Mouse (Mus musculus) lung, adult 2 months (tissue): ENCODE measurements around the gene Gpr55. TPM values are rescaled to one million over a fixed set of nuclear protein-coding genes. Genes with fewer than 3 reads are reported as not detected.

Experiments
- DNase-seq: peaks from one replicate; pipeline ENCODE4 v3.0.0; 2022
- H3K4me1 ChIP-seq: fragments of 200-500 bp; 2 replicates; pipeline ENCODE4 v1.6.1; 2011; ENCODE audit warnings: low read length; ENCODE audit not compliant: control insufficient read depth, insufficient read depth
- H3K4me3 ChIP-seq: fragments of 200-500 bp; replicated peaks from 2 replicates; pipeline ENCODE3; 2011; ENCODE audit warnings: low read depth, mild to moderate bottlenecking, control low read depth, low read length; ENCODE audit errors: extremely low read depth
- CTCF ChIP-seq: fragments of 200-500 bp; IDR thresholded peaks from 2 replicates; pipeline ENCODE4 v1.5.1; 2011; ENCODE audit warnings: mild to moderate bottlenecking, low read length, control low read depth; ENCODE audit not compliant: insufficient read depth
- POLR2A ChIP-seq: fragments of 200-500 bp; IDR thresholded peaks from 2 replicates; pipeline ENCODE4 v1.6.1; 2011; ENCODE audit warnings: low read depth, mild to moderate bottlenecking, control low read depth, low read length, borderline replicate concordance; ENCODE audit errors: extremely low read depth
- WGBS: fragments of 180-500 bp; shearing (Covaris S2); methylation state at CpG from one replicate; pipeline ENCODE4 v1.1.7; 2018; 5-methylcytosine and 5-hydroxymethylcytosine counted together
- polyA plus RNA-seq: library from polyadenylated mRNA; depleted of rRNA; stranded (reverse); fragments of >200 nt; gene quantifications from 2 replicates; pipeline ENCODE4 v1.2.3, GENCODE M21; 2012

The Gpr55 gene
- polyA plus RNA-seq, 1 experiment: 0.49 TPM

GRCm38 (mm10) chr1:85902108-85902561, 58.7 kb downstream of the Gpr55 start:
- DNase-seq: no peak
- no peak for TF ChIP-seq POLR2A
- TF ChIP-seq CTCF: no peak
- no peak overlapping the region for H3K4me3 ChIP-seq
- H3K4me1 ChIP-seq: peaks cover 4% of the 10 kb centered on the region
- WGBS: 24% methylated on average over 7 of the region's 7 CpGs

GRCm38 (mm10) chr1:85901516-85902107, 59.2 kb downstream of the Gpr55 start:
- DNase-seq: no peak
- 46% methylated on average over 3 of the region's 3 CpGs for WGBS
- H3K4me3 ChIP-seq: no peak overlapping the region
- H3K4me1 ChIP-seq: peaks cover 4% of the 10 kb centered on the region
- TF ChIP-seq CTCF: no peak
- no peak for TF ChIP-seq POLR2A

- no peak for DNase-seq
- TF ChIP-seq CTCF (no peak), POLR2A (no peak)
- Histone ChIP-seq H3K4me3 (no peak overlapping the region), H3K4me1 (peaks cover 8% of the 10 kb centered on the region)
- WGBS: 51% methylated on average over 7 of the region's 7 CpGs
Observed at GRCm38 (mm10) chr1:85900521-85901333, 60.1 kb downstream of the Gpr55 start.

- H3K4me3 ChIP-seq: no peak overlapping the region
- peaks cover 9% of the 10 kb centered on the region for H3K4me1 ChIP-seq
- no peak for DNase-seq
- no peak for TF ChIP-seq CTCF
- no peak for TF ChIP-seq POLR2A
Observed at GRCm38 (mm10) chr1:85899388-85899761, 61.4 kb downstream of the Gpr55 start.

GRCm38 (mm10) chr1:85898761-85899387, 61.9 kb downstream of the Gpr55 start:
- Histone ChIP-seq H3K4me3 (no peak overlapping the region), H3K4me1 (peaks cover 9% of the 10 kb centered on the region)
- TF ChIP-seq POLR2A (no peak), CTCF (no peak)
- 67% methylated on average over 12 of the region's 12 CpGs for WGBS
- DNase-seq: no peak

- TF ChIP-seq POLR2A (no peak), CTCF (no peak)
- DNase-seq: no peak
- Histone ChIP-seq H3K4me1 (peaks cover 9% of the 10 kb centered on the region), H3K4me3 (no peak overlapping the region)
- 42% methylated on average over 8 of the region's 8 CpGs for WGBS
Observed at GRCm38 (mm10) chr1:85897901-85898760, 62.7 kb downstream of the Gpr55 start.

DNA sequence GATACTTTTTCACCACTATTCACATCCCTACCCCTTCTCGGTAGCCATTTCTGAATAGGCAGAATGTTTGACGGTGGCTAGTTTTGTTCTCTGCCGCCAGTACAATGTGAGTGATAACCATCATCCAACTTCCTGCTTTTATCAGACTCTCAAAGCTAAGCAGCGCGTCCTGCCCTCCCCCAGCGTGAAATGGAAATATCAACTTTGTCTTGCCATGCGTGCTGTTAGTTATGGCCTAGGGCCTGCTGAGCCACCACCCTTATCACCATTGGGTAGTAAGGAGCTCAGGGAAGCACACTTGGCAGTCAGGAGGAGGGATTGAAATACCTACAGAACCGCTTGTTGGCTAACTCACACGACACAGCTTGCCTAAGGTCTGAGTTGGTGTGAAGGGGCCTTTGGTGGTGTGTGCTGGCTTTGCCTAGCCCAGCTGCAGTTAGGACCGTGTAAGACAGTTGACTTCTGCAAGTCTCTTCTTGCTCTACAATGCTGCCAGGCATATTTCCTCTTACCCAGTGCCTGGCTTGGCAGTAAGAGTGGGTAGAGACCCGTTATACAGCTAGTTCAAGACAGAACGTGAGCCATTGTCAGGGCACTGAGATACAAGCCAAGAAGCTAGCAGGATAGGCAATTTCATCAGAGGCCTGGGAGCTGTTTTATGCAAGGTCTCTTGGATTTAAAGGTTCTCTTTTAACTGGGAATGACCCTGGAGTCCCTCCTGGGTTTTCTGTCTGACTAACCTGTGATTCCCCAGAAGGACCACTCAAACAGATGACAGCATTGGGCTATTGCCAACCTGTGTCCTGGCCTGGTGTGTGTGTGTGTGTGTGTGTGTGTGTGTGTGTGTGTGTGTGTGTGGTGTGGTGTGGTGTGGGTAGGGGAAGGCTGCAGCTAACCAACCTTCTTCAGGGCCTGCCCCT, 63.8 kb downstream of the Gpr55 start:
- Histone ChIP-seq H3K4me3 (no peak overlapping the region), H3K4me1 (peaks cover 5% of the 10 kb centered on the region)
- no peak for TF ChIP-seq POLR2A
- no peak for TF ChIP-seq CTCF
- 23% methylated on average over 12 of the region's 12 CpGs for WGBS
- no peak for DNase-seq

DNA sequence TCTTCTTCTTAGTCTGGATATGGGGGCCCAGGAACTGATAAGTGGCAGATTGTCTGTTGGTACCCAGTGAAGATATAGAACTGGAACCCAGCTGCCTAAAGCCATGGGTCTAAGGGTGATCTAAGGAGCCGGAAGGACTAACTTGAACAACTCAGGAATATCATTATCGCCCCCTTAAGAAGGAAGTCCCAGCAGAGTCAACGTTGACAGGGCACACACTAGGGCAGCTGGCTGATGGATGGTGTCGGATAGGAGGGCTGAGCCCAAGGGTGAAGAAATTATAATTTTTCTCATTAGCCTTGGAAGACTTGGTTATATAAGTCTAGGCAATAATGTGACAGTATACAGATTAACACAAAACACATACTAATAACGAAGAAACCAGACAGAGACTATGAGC, 64.7 kb downstream of the Gpr55 start:
- WGBS: 67% methylated on average over 5 of the region's 5 CpGs
- peaks cover 5% of the 10 kb centered on the region for H3K4me1 ChIP-seq
- no peak overlapping the region for H3K4me3 ChIP-seq

More for the DNA sequence above, 64.7 kb downstream of the Gpr55 start:
- TF ChIP-seq POLR2A (no peak), CTCF (no peak)
- no peak for DNase-seq
